Mouse (Mus musculus): ENCODE measurements at regions not wholly inside any gene's neighbourhood (a gene's known extent, or its start where the extent isn't known, plus 50 kb on each side); places are given as distances from the start of the nearest gene placed in this dataset.

DNA sequence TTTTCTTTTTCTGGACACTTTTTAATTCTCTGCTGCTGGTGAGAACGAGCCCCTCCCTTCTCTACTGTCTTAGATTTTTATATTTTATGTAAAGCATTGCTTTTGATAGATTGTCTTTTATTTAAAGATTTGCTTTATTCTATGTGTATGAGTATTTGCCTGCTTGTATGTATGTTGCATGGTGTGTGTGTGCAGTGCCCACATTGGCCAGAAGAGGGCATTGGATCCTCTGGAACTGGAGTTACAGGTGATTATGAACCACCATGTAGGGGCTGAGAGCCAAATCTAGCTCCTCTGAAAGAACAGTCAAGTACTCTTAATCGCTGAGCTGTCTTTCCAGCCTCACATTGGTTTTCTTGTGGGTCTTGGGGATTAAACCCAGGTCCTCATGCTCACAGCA lies 144.4 kb downstream of the Tpra1 start:
- TF ChIP-seq CTCF (IDR thresholded peaks at IDR 0.05; ENCODE audit: insufficient read depth, low read length) (peak; percentile 4; the same call in 1 of the 2 replicates), POLR2A (IDR thresholded peaks at IDR 0.05; ENCODE audit: borderline replicate concordance, extremely low read depth, low read depth, low read length) (no peak)
